In genomic region chr7:19399496-19400280, GRCm38 (mm10) we compare ENCODE assay signal across 8 mouse cellular contexts. TPM values are rescaled to one million over a fixed set of nuclear protein-coding genes. Genes with fewer than 3 reads are reported as not detected.
DNase-seq lines count a peak whose midpoint lies in the region; ATAC-seq and TF ChIP-seq lines count a peak whose summit lies in the region.

No protein-coding gene starts in this region.

- no peaks in the 10 kb centered on the region for H3K9me3 ChIP-seq in forebrain, postnatal 0 days (ENCODE audit: low read length)
- H3K9me3 ChIP-seq in lung, postnatal 0 days (ENCODE audit: low read length): no peaks in the 10 kb centered on the region

- H3K4me3 ChIP-seq in forebrain, postnatal 0 days (ENCODE audit: low read depth, low read length): peak overlapping the region; percentile 19; the same call in 1 of the 2 replicates
- H3K4me3 ChIP-seq in lung, postnatal 0 days (ENCODE audit: low read depth, low read length): peak overlapping the region; percentile 19; the same call in 1 of the 2 replicates
- H3K4me3 ChIP-seq in small intestine, adult 2 months (ENCODE audit: low read depth, low read length): peak overlapping the region; percentile 17

- no peak for TF ChIP-seq CTCF in forebrain, postnatal 0 days (IDR thresholded peaks at IDR 0.05; ENCODE audit: low read depth)
- no peak for TF ChIP-seq CTCF in lung, postnatal 0 days (IDR thresholded peaks at IDR 0.05)
- TF ChIP-seq CTCF in small intestine, adult 2 months (IDR thresholded peaks at IDR 0.05; ENCODE audit: extremely low read depth, insufficient read length, insufficient replicate concordance, low read depth, low read length): no peak

- H3K9ac ChIP-seq in forebrain, postnatal 0 days: peak overlapping the region; percentile 33; the same call in 1 of the 2 replicates
- H3K9ac ChIP-seq in lung, postnatal 0 days (replicated peaks; ENCODE audit: low read depth): peak overlapping the region; percentile 32; the same call in 1 of the 2 replicates

- no peak for TF ChIP-seq EP300 in lung, postnatal 0 days (IDR thresholded peaks at IDR 0.05)

- peak overlapping the region; percentile 44 for H3K4me2 ChIP-seq in forebrain, postnatal 0 days (ENCODE audit: low read depth)
- H3K4me2 ChIP-seq in lung, postnatal 0 days (replicated peaks; ENCODE audit: low read depth, low read length): peak overlapping the region; percentile 58

- no peaks in the 10 kb centered on the region for H3K4me1 ChIP-seq in forebrain, postnatal 0 days (ENCODE audit: insufficient read depth)
- no peaks in the 10 kb centered on the region for H3K4me1 ChIP-seq in lung, postnatal 0 days (ENCODE audit: insufficient read depth, low read depth, low read length)
- peaks cover 9% of the 10 kb centered on the region for H3K4me1 ChIP-seq in small intestine, adult 2 months (ENCODE audit: control insufficient read depth, insufficient read depth, insufficient read length, low read length)

- ATAC-seq in forebrain, postnatal 0 days: peak; percentile 45; the same call in 1 of the 2 replicates
- ATAC-seq in lung, postnatal 0 days: peak; percentile 80

- DNase-seq in A20 (ENCODE audit: low read depth, low spot score): peak; percentile 62
- DNase-seq in R1 (ENCODE audit: low read depth, low spot score): peak; percentile 75
- DNase-seq in forebrain, postnatal 0 days: no peak
- DNase-seq in kidney, adult 9 months: peak; percentile 52
- peak; percentile 83 for DNase-seq in lung, postnatal 0 days (ENCODE audit: low spot score)
- no peak for DNase-seq in cerebellum, postnatal 4 days (ENCODE audit: low spot score in 2 of 2)
- no peak for DNase-seq in cerebellum, adult 9-11 months

- H3K27ac ChIP-seq in forebrain, postnatal 0 days (ENCODE audit: low read depth, low read length): no peak overlapping the region
- H3K27ac ChIP-seq in lung, postnatal 0 days (ENCODE audit: low read length): peak overlapping the region; percentile 26; the same call in 1 of the 2 replicates
- H3K27ac ChIP-seq in small intestine, adult 2 months (ENCODE audit: insufficient read depth, low read depth, low read length): no peak overlapping the region

- peaks cover 14% of the 10 kb centered on the region for H3K36me3 ChIP-seq in forebrain, postnatal 0 days (ENCODE audit: insufficient read depth)
- no peaks in the 10 kb centered on the region for H3K36me3 ChIP-seq in lung, postnatal 0 days (ENCODE audit: insufficient read depth, low read length)
- H3K36me3 ChIP-seq in small intestine, adult 2 months (ENCODE audit: control insufficient read depth, insufficient read depth, low read length): peaks cover 7% of the 10 kb centered on the region

- 3% methylated on average over 27 of the region's 27 CpGs for WGBS in forebrain, postnatal 0 days
- 2% methylated on average over 26 of the region's 27 CpGs for WGBS in lung, postnatal 0 days
- 5% methylated on average over 27 of the region's 27 CpGs for WGBS in small intestine, adult 2 months

- H3K27me3 ChIP-seq in forebrain, postnatal 0 days (ENCODE audit: insufficient read depth, low read length): peaks cover 24% of the 10 kb centered on the region
- H3K27me3 ChIP-seq in lung, postnatal 0 days (replicated peaks; ENCODE audit: insufficient read depth, low read length): 0 out of 2 replicates have a peak, but pooled peaks cover 10% of the 10 kb centered on the region
- H3K27me3 ChIP-seq in small intestine, adult 2 months (ENCODE audit: control insufficient read depth, insufficient read depth, low read length): peaks cover 7% of the 10 kb centered on the region

- TF ChIP-seq POLR2A in small intestine, adult 2 months (IDR thresholded peaks at IDR 0.05; ENCODE audit: low read depth, low read length): no peak

RNA-seq across cellular contexts. Expression of gene Klc3, which starts 4.2 kb away (rescaled TPM):
- total RNA-seq in forebrain, postnatal 0 days (2014; rRNA removed): 2.2 and 3.0 TPM in 2 replicates
- 2.1 and 2.9 TPM in 2 replicates for polyA plus RNA-seq in forebrain, postnatal 0 days (2015; fragmentation: Nextera tagmentation; extraction: Ambion mirVana)
- polyA plus RNA-seq in lung, postnatal 0 days (2015; fragmentation: Nextera tagmentation; extraction: Ambion mirVana): 28.1 and 31.4 TPM in 2 replicates
- polyA plus RNA-seq in small intestine, adult 2 months (2012; rRNA removed): 2.6 and 3.5 TPM in 2 replicates

RNA-seq across cellular contexts. Expression of gene Ckm, which starts 4.9 kb away (rescaled TPM):
- 0.48 and 4.2 TPM in 2 replicates for total RNA-seq in forebrain, postnatal 0 days (2014; rRNA removed)
- not detected in 2 replicates for polyA plus RNA-seq in forebrain, postnatal 0 days (2015; fragmentation: Nextera tagmentation; extraction: Ambion mirVana)
- 34.0 and 42.4 TPM in 2 replicates for polyA plus RNA-seq in lung, postnatal 0 days (2015; fragmentation: Nextera tagmentation; extraction: Ambion mirVana)
- polyA plus RNA-seq in small intestine, adult 2 months (2012; rRNA removed): 31.9 and 45.3 TPM in 2 replicates

RNA-seq across cellular contexts. Expression of gene Ercc2, which starts 17.9 kb away (rescaled TPM):
- 47.7 and 58.2 TPM in 2 replicates for total RNA-seq in forebrain, postnatal 0 days (2014; rRNA removed)
- polyA plus RNA-seq in forebrain, postnatal 0 days (2015; fragmentation: Nextera tagmentation; extraction: Ambion mirVana): 17.9 and 21.8 TPM in 2 replicates
- polyA plus RNA-seq in lung, postnatal 0 days (2015; fragmentation: Nextera tagmentation; extraction: Ambion mirVana): 8.9 and 9.4 TPM in 2 replicates
- polyA plus RNA-seq in small intestine, adult 2 months (2012; rRNA removed): 21.0 and 31.2 TPM in 2 replicates

RNA-seq across cellular contexts. Expression of gene Ppp1r13l, which starts 40.1 kb away (rescaled TPM):
- 0.76 and 1.2 TPM in 2 replicates for total RNA-seq in forebrain, postnatal 0 days (2014; rRNA removed)
- polyA plus RNA-seq in forebrain, postnatal 0 days (2015; fragmentation: Nextera tagmentation; extraction: Ambion mirVana): 2.0 and 2.1 TPM in 2 replicates
- polyA plus RNA-seq in lung, postnatal 0 days (2015; fragmentation: Nextera tagmentation; extraction: Ambion mirVana): 4.1 and 4.2 TPM in 2 replicates
- polyA plus RNA-seq in small intestine, adult 2 months (2012; rRNA removed): 6.2 and 10.4 TPM in 2 replicates

RNA-seq across cellular contexts. Expression of gene Cd3eap, which starts 40.4 kb away (rescaled TPM):
- total RNA-seq in forebrain, postnatal 0 days (2014; rRNA removed): 12.1 and 15.5 TPM in 2 replicates
- 19.4 and 21.6 TPM in 2 replicates for polyA plus RNA-seq in forebrain, postnatal 0 days (2015; fragmentation: Nextera tagmentation; extraction: Ambion mirVana)
- polyA plus RNA-seq in lung, postnatal 0 days (2015; fragmentation: Nextera tagmentation; extraction: Ambion mirVana): 6.5 and 7.6 TPM in 2 replicates
- polyA plus RNA-seq in small intestine, adult 2 months (2012; rRNA removed): 2.0 and 2.5 TPM in 2 replicates

Comparison
In these comparisons a context has a peak if more than half of its experiments do, and no peak if none do; other contexts are left out.
1. DNase-seq: peak in A20 (single experiment), R1 (single experiment), kidney, adult 9 months (single experiment) and lung, postnatal 0 days (single experiment); none in forebrain, postnatal 0 days (single experiment), cerebellum, postnatal 4 days (0 of 2) and cerebellum, adult 9-11 months (single experiment).
2. RNA of gene Ckm, which starts 4.9 kb away (polyA plus RNA-seq): 34.0 to 42.4 TPM in lung, postnatal 0 days and 31.9 to 45.3 TPM in small intestine, adult 2 months; not detected in forebrain, postnatal 0 days; every median in the first group is over 10 times any median in the second.
3. Peak in every context shown above with its lines, with median percentiles within 50 percentile points of each other: H3K4me3 ChIP-seq.